Mouse (Mus musculus) hindbrain, embryonic 16.5 days (tissue): ENCODE data around the gene Klhl22. TPM values are rescaled to one million over a fixed set of nuclear protein-coding genes. Genes with fewer than 3 reads are reported as not detected.

Experiments used
- ATAC-seq: fragments of 200-750 bp; cut with Nextera tagmentation; 2 replicates; pipeline ENCODE4 v1.8.0; 2017; ENCODE audit warnings: moderate TSS enrichment, moderate library complexity
- H3K27ac ChIP-seq: fragments of 300-500 bp; sonication (generic); 2 replicates; pipeline ENCODE4 v1.5.1; 2014; ENCODE audit warnings: low read depth, mild to moderate bottlenecking, control low read depth, low read length, moderate library complexity
- H3K27me3 ChIP-seq: fragments of 300-500 bp; sonication (generic); replicated peaks from 2 replicates; pipeline ENCODE4 v1.6.1; 2014; ENCODE audit warnings: low read length; ENCODE audit not compliant: control insufficient read depth, insufficient read depth
- H3K36me3 ChIP-seq: fragments of 300-500 bp; sonication (generic); 2 replicates; pipeline ENCODE4 v1.6.1; 2014; ENCODE audit warnings: mild to moderate bottlenecking, low read length, moderate library complexity, mixed read lengths; ENCODE audit not compliant: control insufficient read depth, insufficient read depth
- H3K4me1 ChIP-seq: fragments of 300-500 bp; sonication (generic); 2 replicates; pipeline ENCODE4 v1.6.1; 2014; ENCODE audit warnings: low read depth, low read length; ENCODE audit not compliant: control insufficient read depth, insufficient read depth
- H3K4me2 ChIP-seq: fragments of 300-500 bp; sonication (generic); 2 replicates; pipeline ENCODE4 v1.6.1; 2014; ENCODE audit warnings: mild to moderate bottlenecking, low read length, control low read depth, moderate library complexity
- H3K4me3 ChIP-seq: fragments of 300-500 bp; sonication (generic); 2 replicates; pipeline ENCODE4 v1.5.1; 2014; ENCODE audit warnings: mild to moderate bottlenecking, low read length, control low read depth, moderate library complexity
- H3K9ac ChIP-seq: fragments of 300-500 bp; sonication (generic); 2 replicates; pipeline ENCODE4 v1.6.1; 2014; ENCODE audit warnings: low read depth, mild to moderate bottlenecking, control low read depth, low read length, moderate library complexity
- H3K9me3 ChIP-seq: fragments of 300-500 bp; sonication (generic); 2 replicates; pipeline ENCODE4 v1.6.1; 2014; ENCODE audit warnings: mild to moderate bottlenecking, low read length, moderate library complexity; ENCODE audit not compliant: control insufficient read depth
- WGBS: fragments of 180-500 bp; shearing (Covaris S2); extraction: QIAGEN DNeasy Blood & Tissue Kit; methylation state at CpG from one replicate; pipeline ENCODE4 v1.1.7; 2014; 5-methylcytosine and 5-hydroxymethylcytosine counted together
- polyA plus RNA-seq: library from polyadenylated mRNA; unstranded; fragments of >200 nt; fragmentation: Nextera tagmentation; extraction: Ambion mirVana; gene quantifications from 2 replicates; pipeline ENCODE4 v1.2.1, GENCODE M21; 2015

Klhl22 gene
- polyA plus RNA-seq, 1 experiment from 2014 or later: 90.2 TPM

GRCm38 (mm10) chr16:17831781-17832180 lies 72.4 kb downstream of the Klhl22 start:
- Histone ChIP-seq H3K9ac (peak overlapping the region; percentile 17; the same call in 1 of the 2 replicates), H3K27me3 (peaks cover 17% of the 10 kb centered on the region; the same call in 1 of the 2 replicates), H3K9me3 (no peaks in the 10 kb centered on the region), H3K4me2 (no peak overlapping the region), H3K4me3 (no peak overlapping the region), H3K27ac (no peak overlapping the region), H3K4me1 (peaks cover 26% of the 10 kb centered on the region), H3K36me3 (no peaks in the 10 kb centered on the region)
- ATAC-seq: no peak
- WGBS: 12% methylated on average over 11 of the region's 11 CpGs

DNA sequence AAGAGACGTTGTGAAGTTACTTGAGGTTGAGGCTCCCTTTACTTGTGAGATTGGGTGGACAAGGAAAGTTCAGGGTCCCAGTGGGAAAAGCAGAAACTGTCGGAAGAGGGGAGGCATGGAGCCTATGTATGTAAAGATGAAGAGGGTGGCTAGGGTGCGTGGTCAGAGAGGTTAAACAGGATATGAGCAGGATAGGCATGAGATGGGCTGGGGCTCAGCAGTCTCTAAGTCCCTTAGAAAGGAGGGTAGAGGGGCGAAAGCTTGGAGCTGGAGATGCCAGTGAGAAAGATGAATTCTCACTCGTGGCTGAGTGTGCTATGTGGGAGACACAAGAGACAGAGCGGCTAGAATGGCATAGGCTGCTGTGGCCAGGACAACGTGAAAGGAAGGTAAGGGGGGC lies 73.4 kb downstream of the Klhl22 start, which contains the start of gene B830017H08Rik:
Gene B830017H08Rik (plus strand): TSS at position 301 of the 400 bp plus-strand sequence.
- Histone ChIP-seq H3K4me2 (peak within 1 kb of the TSS; percentile 95), H3K9me3 (no peaks in the 10 kb centered on the region), H3K27me3 (peaks cover 20% of the 10 kb centered on the region; the same call in 1 of the 2 replicates), H3K4me3 (peak within 1 kb of the TSS; percentile 72), H3K36me3 (no peaks in the 10 kb centered on the region), H3K27ac (peak within 1 kb of the TSS; percentile 95), H3K4me1 (peaks cover 26% of the 10 kb centered on the region), H3K9ac (peak within 1 kb of the TSS; percentile 95)
- WGBS: 26% methylated on average over 7 of the region's 7 CpGs
- peak; percentile 0; the same call in 1 of the 2 replicates for ATAC-seq

DNA sequence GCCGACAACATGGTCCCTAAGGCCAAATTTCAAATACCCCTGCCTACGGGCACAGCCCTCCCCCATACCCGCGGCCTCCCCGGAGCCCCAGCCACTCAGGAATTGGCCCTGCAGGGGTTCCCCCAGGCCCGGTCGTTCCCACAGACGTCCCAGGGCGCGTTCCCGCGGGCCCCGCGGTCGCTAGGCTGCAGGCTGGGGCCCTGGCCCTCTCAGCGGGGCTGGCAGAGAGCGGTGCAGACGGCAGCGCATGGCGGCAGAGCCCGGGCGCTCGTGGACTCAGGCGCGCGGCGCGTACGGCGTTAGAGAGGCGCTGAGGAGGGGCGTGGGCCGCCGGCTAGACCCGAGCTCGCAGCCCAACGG lies 73.9 kb downstream of the Klhl22 start:
- WGBS: 2% methylated on average over 21 of the region's 37 CpGs
- Histone ChIP-seq H3K9me3 (no peaks in the 10 kb centered on the region), H3K27me3 (peaks cover 20% of the 10 kb centered on the region; the same call in 1 of the 2 replicates), H3K4me1 (peaks cover 26% of the 10 kb centered on the region), H3K4me2 (peak overlapping the region; percentile 95), H3K36me3 (no peaks in the 10 kb centered on the region), H3K4me3 (peak overlapping the region; percentile 72), H3K27ac (peak overlapping the region; percentile 95), H3K9ac (peak overlapping the region; percentile 95)
- ATAC-seq: peak; percentile 74

DNA sequence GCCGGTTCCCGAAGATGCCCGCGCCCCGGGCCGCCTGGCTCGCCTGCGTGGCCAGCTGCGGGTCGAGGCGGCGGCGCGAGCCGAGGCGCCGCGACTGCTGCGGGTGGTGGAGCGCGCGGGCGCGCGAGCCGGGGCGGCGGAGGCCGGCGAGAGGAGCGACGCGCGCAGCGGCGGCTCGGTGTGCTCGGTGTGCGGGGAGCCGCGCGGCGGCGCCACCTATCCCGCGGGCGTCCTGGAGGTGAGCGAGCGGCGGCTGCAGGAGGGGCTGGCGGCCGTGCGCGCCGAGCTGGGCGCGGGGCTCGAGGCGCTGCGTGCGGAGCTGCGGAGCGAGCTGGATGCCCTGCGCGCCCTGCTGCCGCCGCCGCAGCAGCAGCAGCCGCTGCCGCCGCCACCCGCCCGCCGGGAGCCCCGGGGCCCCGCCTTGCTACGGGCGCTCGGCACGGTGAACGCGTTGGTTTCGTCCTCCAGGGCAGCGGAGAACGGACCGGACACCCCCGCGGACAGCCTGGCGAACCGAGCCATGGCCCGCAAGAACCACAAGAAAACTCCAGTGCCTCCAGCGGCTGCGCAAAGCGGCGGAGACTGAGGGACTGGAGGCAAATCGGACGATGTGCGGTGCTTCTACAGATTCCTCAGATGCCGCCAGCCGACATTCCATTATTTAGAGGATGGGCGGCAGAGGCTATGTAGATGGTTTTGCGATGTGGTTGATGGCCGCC lies 74.4 kb downstream of the Klhl22 start:
- H3K4me2 ChIP-seq: peak overlapping the region; percentile 95
- no peaks in the 10 kb centered on the region for H3K9me3 ChIP-seq
- H3K4me3 ChIP-seq: peak overlapping the region; percentile 72
- H3K9ac ChIP-seq: peak overlapping the region; percentile 95
- under 1% methylated on average over 56 of the region's 103 CpGs for WGBS
- H3K4me1 ChIP-seq: peaks cover 26% of the 10 kb centered on the region
- H3K36me3 ChIP-seq: 0 out of 2 replicates have a peak, but pooled peaks cover 3% of the 10 kb centered on the region
- ATAC-seq: peak; percentile 74
- peaks cover 20% of the 10 kb centered on the region; the same call in 1 of the 2 replicates for H3K27me3 ChIP-seq
- H3K27ac ChIP-seq: peak overlapping the region; percentile 95

DNA sequence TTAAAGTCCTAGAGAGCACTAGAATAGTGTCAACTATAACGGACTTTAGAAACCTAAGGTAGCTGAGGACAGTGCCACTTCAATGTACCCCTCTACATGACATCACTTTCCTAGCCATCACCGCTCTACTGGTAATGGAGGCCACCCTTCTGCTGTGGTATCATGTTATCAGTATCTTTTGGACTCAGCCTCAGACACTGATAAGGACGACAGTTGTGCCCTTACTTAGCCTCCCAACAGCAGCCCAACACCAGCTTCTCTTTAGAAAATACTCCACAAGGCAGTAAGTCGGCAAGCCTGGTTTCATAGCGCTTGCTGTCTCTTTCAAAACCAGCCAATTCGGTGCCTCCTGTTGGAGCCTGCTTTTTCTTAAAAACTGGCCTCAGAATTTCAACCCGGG lies 75.1 kb downstream of the Klhl22 start:
- peaks cover 26% of the 10 kb centered on the region for H3K4me1 ChIP-seq
- 0 out of 2 replicates have a peak, but pooled peaks cover 3% of the 10 kb centered on the region for H3K36me3 ChIP-seq
- H3K9me3 ChIP-seq: no peaks in the 10 kb centered on the region
- 44% methylated on average over 7 of the region's 7 CpGs for WGBS
- peak overlapping the region; percentile 72 for H3K4me3 ChIP-seq
- peak overlapping the region; percentile 95 for H3K27ac ChIP-seq
- peak overlapping the region; percentile 95 for H3K4me2 ChIP-seq
- ATAC-seq: peak; percentile 19; the same call in 1 of the 2 replicates
- H3K27me3 ChIP-seq: peaks cover 20% of the 10 kb centered on the region; the same call in 1 of the 2 replicates
- H3K9ac ChIP-seq: peak overlapping the region; percentile 95

DNA sequence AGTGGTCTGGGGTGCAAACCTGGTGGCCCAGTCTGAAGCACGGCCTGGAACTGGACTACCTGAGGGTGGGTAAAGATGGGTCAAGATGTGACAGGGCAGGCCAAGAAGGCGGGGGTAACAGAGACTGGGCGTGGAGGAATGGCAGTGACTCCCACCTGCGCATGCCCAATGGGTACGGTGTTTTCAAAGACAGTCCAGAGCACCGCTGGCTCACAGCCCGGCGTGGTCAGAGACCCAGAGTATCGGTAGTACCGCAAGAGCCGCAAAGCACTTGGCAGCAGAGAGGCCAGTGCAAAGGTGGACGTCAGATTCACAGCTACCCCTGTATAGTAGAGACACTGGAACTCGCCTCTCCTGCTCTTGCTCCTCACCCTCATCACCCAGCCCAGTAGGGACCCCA lies 76.1 kb downstream of the Klhl22 start:
- Histone ChIP-seq H3K4me3 (no peak overlapping the region), H3K9ac (no peak overlapping the region), H3K27me3 (peaks cover 19% of the 10 kb centered on the region; the same call in 1 of the 2 replicates), H3K4me1 (peaks cover 26% of the 10 kb centered on the region), H3K9me3 (no peaks in the 10 kb centered on the region), H3K36me3 (0 out of 2 replicates have a peak, but pooled peaks cover 3% of the 10 kb centered on the region), H3K27ac (no peak overlapping the region; the same call in 1 of the 2 replicates), H3K4me2 (peak overlapping the region; percentile 21; the same call in 1 of the 2 replicates)
- 54% methylated on average over 13 of the region's 13 CpGs for WGBS
- ATAC-seq: no peak

GRCm38 (mm10) chr16:17838051-17838450 lies 78.6 kb downstream of the Klhl22 start, which contains the start of gene Car15:
Gene Car15 (minus strand): TSS chr16:17838364.
- ATAC-seq: no peak
- Histone ChIP-seq H3K4me1 (peaks cover 17% of the 10 kb centered on the region), H3K9me3 (no peaks in the 10 kb centered on the region), H3K4me3 (no peak within 1 kb of the TSS), H3K36me3 (peaks cover 16% of the 10 kb centered on the region), H3K27me3 (peaks cover 3% of the 10 kb centered on the region; the same call in 1 of the 2 replicates), H3K4me2 (no peak within 1 kb of the TSS), H3K27ac (no peak within 1 kb of the TSS), H3K9ac (no peak within 1 kb of the TSS)
- WGBS: 74% methylated on average over 6 of the region's 6 CpGs

- Histone ChIP-seq H3K4me2 (no peak overlapping the region), H3K27ac (no peak overlapping the region), H3K36me3 (peaks cover 31% of the 10 kb centered on the region), H3K4me1 (peaks cover 6% of the 10 kb centered on the region), H3K9me3 (no peaks in the 10 kb centered on the region), H3K27me3 (peaks cover 3% of the 10 kb centered on the region; the same call in 1 of the 2 replicates), H3K9ac (no peak overlapping the region), H3K4me3 (no peak overlapping the region)
- ATAC-seq: no peak
- WGBS: 75% methylated on average over 4 of the region's 4 CpGs
Measured at GRCm38 (mm10) chr16:17839976-17840375, 80.6 kb downstream of the Klhl22 start.

- H3K9me3 ChIP-seq: no peaks in the 10 kb centered on the region
- H3K4me1 ChIP-seq: no peaks in the 10 kb centered on the region
- no peak overlapping the region for H3K9ac ChIP-seq
- whole genome bisulfite sequencing: 94% methylated on average over 7 of the region's 7 CpGs
- no peaks in the 10 kb centered on the region for H3K27me3 ChIP-seq
- H3K4me2 ChIP-seq: no peak overlapping the region
- no peak overlapping the region for H3K4me3 ChIP-seq
- no peak overlapping the region for H3K27ac ChIP-seq
- H3K36me3 ChIP-seq: peaks cover 43% of the 10 kb centered on the region
- no peak for ATAC-seq
Measured at GRCm38 (mm10) chr16:17842437-17842836, 83.0 kb downstream of the Klhl22 start.
